Mouse (Mus musculus) liver, postnatal 0 days (tissue): ENCODE measurements around the gene Adora3. TPM values are rescaled to one million over a fixed set of nuclear protein-coding genes. Genes with fewer than 3 reads are reported as not detected.

Source experiments
- ATAC-seq: fragments of 200-750 bp; cut with Nextera tagmentation; 2 replicates; pipeline ENCODE4 v1.8.0; 2017; ENCODE audit warnings: mild to moderate bottlenecking, moderate library complexity
- DNase-seq: peaks from one replicate; pipeline ENCODE4 v3.0.0-alpha.2; 2016
- H3K27ac ChIP-seq: fragments of 300-500 bp; sonication (generic); 2 replicates; pipeline ENCODE4 v1.5.1; 2014; ENCODE audit warnings: antibody characterized with exemption, moderate library complexity, mild to moderate bottlenecking, low read depth
- H3K27me3 ChIP-seq: fragments of 300-500 bp; sonication (generic); 2 replicates; pipeline ENCODE4 v1.6.1; 2014; ENCODE audit warnings: low read length, control low read depth, mixed read lengths; ENCODE audit not compliant: insufficient read depth
- H3K36me3 ChIP-seq: fragments of 300-500 bp; sonication (generic); replicated peaks from 2 replicates; pipeline ENCODE4 v1.6.1; 2014; ENCODE audit warnings: mild to moderate bottlenecking, control low read depth, low read length, moderate library complexity, mixed read lengths; ENCODE audit not compliant: insufficient read depth
- H3K4me1 ChIP-seq: fragments of 300-500 bp; sonication (generic); 2 replicates; pipeline ENCODE4 v1.6.1; 2014; ENCODE audit warnings: antibody characterized with exemption, mild to moderate bottlenecking, control low read depth; ENCODE audit not compliant: insufficient read depth
- H3K4me2 ChIP-seq: fragments of 300-500 bp; sonication (generic); 2 replicates; pipeline ENCODE4 v1.6.1; 2014; ENCODE audit warnings: low read depth, mild to moderate bottlenecking, low read length, moderate library complexity, mixed read lengths
- H3K4me3 ChIP-seq: fragments of 300-500 bp; sonication (generic); 2 replicates; pipeline ENCODE4 v1.5.1; 2014; ENCODE audit warnings: low read depth, low read length
- H3K9ac ChIP-seq: fragments of 300-500 bp; sonication (generic); replicated peaks from 2 replicates; pipeline ENCODE4 v1.6.1; 2014; ENCODE audit warnings: mild to moderate bottlenecking, moderate library complexity
- H3K9me3 ChIP-seq: fragments of 300-500 bp; sonication (generic); 2 replicates; pipeline ENCODE4 v1.6.1; 2016; ENCODE audit warnings: mild to moderate bottlenecking, control low read depth, low read length, mixed read lengths
- CTCF ChIP-seq: sonication (generic); IDR thresholded peaks from 2 replicates; pipeline ENCODE4 v1.5.1; 2016; ENCODE audit warnings: antibody characterized with exemption, low read depth
- EP300 ChIP-seq: IDR thresholded peaks from 2 replicates; pipeline ENCODE4 v1.6.1; 2016; ENCODE audit warnings: antibody characterized with exemption, low read depth, mild to moderate bottlenecking
- WGBS: fragments of 180-500 bp; shearing (Covaris S2); extraction: QIAGEN DNeasy Blood & Tissue Kit; methylation state at CpG from one replicate; pipeline ENCODE4 v1.1.7; 2014; ENCODE audit not compliant: insufficient replicate concordance; 5-methylcytosine and 5-hydroxymethylcytosine counted together
- polyA plus RNA-seq: library from polyadenylated mRNA; unstranded; fragments of >200 nt; fragmentation: Nextera tagmentation; extraction: Ambion mirVana; gene quantifications from 2 replicates; pipeline ENCODE4 v1.2.1, GENCODE M21; 2015

The Adora3 gene
- polyA plus RNA-seq, 1 experiment from 2014 or later = 0.62 TPM

GRCm38 (mm10) chr3:105898325-105898724, 27.7 kb downstream of the Adora3 start:
- Histone ChIP-seq H3K4me3 (no peak overlapping the region), H3K4me2 (no peak overlapping the region), H3K9me3 (no peaks in the 10 kb centered on the region), H3K36me3 (no peaks in the 10 kb centered on the region), H3K4me1 (peaks cover 21% of the 10 kb centered on the region), H3K27me3 (no peaks in the 10 kb centered on the region), H3K27ac (no peak overlapping the region), H3K9ac (no peak overlapping the region)
- ATAC-seq (no peak), DNase-seq (no peak)
- TF ChIP-seq EP300 = no peak
- TF ChIP-seq CTCF = no peak
- 23% methylated on average over 2 of the region's 2 CpGs for WGBS

- Histone ChIP-seq H3K36me3 (no peaks in the 10 kb centered on the region), H3K9ac (no peak overlapping the region), H3K4me1 (peaks cover 16% of the 10 kb centered on the region), H3K4me3 (no peak overlapping the region), H3K27ac (no peak overlapping the region), H3K27me3 (no peaks in the 10 kb centered on the region), H3K4me2 (no peak overlapping the region), H3K9me3 (no peaks in the 10 kb centered on the region)
- TF ChIP-seq EP300 (no peak), CTCF (no peak)
- 85% methylated on average over 11 of the region's 11 CpGs for WGBS
- DNase-seq (no peak), ATAC-seq (no peak)
Observed at GRCm38 (mm10) chr3:105898861-105899260, 28.2 kb downstream of the Adora3 start.

DNA sequence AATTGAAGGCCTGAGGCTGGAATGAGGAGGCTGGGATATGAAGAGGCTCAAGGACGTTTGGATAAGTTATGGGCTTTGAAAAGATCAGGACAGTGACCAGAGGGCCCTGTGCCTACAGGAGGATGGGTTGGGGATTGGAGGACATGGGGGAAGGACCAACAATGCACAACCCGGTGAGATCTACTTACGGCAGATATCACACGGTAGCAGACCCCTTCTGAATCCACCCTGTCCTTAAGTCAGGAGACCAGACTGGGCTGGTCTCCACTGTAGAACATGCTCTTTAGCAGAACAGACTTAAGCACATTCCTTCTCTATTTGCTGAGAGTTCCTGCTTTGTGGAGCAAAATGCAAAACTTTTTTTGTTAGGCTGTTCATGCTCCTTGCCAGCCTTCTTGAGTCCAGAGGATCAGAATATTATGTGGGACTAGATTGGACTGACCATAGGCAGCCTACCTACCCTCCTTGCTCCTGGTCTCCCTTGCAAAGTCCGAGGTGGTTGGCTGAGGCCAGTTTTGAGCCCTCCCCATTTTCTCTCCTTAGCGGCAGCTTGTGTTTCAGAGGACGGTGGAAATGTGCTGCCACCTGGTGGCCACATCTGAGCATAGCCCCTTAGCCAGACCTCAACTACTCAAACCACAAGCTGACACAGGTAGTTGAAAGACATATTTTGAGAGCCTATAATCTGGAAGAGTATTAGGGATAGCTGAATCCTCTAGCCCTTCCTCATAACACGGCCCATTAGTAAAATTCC, 28.9 kb downstream of the Adora3 start:
- Histone ChIP-seq H3K4me1 (peaks cover 14% of the 10 kb centered on the region), H3K36me3 (no peaks in the 10 kb centered on the region), H3K4me2 (no peak overlapping the region), H3K27me3 (no peaks in the 10 kb centered on the region), H3K4me3 (no peak overlapping the region), H3K9me3 (no peaks in the 10 kb centered on the region), H3K27ac (no peak overlapping the region), H3K9ac (no peak overlapping the region)
- DNase-seq = peak; percentile 88
- WGBS = 41% methylated on average over 8 of the region's 8 CpGs
- peak; percentile 39 for ATAC-seq
- peak; percentile 97 for TF ChIP-seq CTCF
- TF ChIP-seq EP300 = no peak

GRCm38 (mm10) chr3:105900266-105900665, 29.6 kb downstream of the Adora3 start:
- TF ChIP-seq CTCF = no peak
- no peak for TF ChIP-seq EP300
- Histone ChIP-seq H3K9me3 (no peaks in the 10 kb centered on the region), H3K9ac (no peak overlapping the region), H3K4me3 (no peak overlapping the region), H3K4me1 (peaks cover 7% of the 10 kb centered on the region), H3K27me3 (no peaks in the 10 kb centered on the region), H3K4me2 (no peak overlapping the region), H3K27ac (no peak overlapping the region), H3K36me3 (no peaks in the 10 kb centered on the region)
- no peak for ATAC-seq
- no peak for DNase-seq
- WGBS = 54% methylated on average over 6 of the region's 6 CpGs

DNA sequence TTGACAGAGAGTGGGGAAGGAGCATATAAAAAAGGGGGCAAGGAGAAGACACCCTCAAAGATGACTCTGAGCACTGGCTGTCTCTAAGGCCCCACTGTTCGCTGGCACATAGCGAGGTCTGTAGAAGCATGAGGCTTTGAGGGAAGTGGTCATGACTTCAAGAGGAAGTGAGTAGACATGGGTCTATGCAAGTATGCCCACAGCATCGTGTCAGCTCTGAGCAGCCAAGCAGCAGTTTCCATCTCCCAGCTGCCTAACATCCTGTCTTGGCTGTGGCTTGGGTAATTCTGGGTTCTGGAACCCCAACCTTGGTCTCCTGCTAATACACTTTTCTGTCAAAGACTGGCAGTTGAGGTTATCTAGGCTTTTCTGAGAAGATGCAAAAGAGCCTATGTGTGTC, 30.1 kb downstream of the Adora3 start:
- Histone ChIP-seq H3K36me3 (no peaks in the 10 kb centered on the region), H3K27me3 (no peaks in the 10 kb centered on the region), H3K27ac (no peak overlapping the region; the same call in 1 of the 2 replicates), H3K4me1 (peaks cover 5% of the 10 kb centered on the region), H3K4me2 (no peak overlapping the region), H3K4me3 (no peak overlapping the region), H3K9ac (no peak overlapping the region), H3K9me3 (no peaks in the 10 kb centered on the region)
- 44% methylated on average over 3 of the region's 3 CpGs for WGBS
- DNase-seq (no peak), ATAC-seq (peak; percentile 65)
- TF ChIP-seq CTCF (no peak), EP300 (no peak)

GRCm38 (mm10) chr3:105901468-105901867, 30.8 kb downstream of the Adora3 start:
- no peaks in the 10 kb centered on the region for H3K27me3 ChIP-seq
- no peak overlapping the region for H3K27ac ChIP-seq
- no peak for DNase-seq
- H3K4me1 ChIP-seq = peaks cover 5% of the 10 kb centered on the region; the same call in 1 of the 2 replicates
- no peak overlapping the region for H3K9ac ChIP-seq
- no peak overlapping the region for H3K4me3 ChIP-seq
- no peak for ATAC-seq
- no peaks in the 10 kb centered on the region for H3K9me3 ChIP-seq
- no peak overlapping the region for H3K4me2 ChIP-seq
- TF ChIP-seq CTCF = no peak
- no peak for TF ChIP-seq EP300
- WGBS = 56% methylated on average over 4 of the region's 4 CpGs
- H3K36me3 ChIP-seq = no peaks in the 10 kb centered on the region

- DNase-seq (no peak), ATAC-seq (no peak)
- Histone ChIP-seq H3K27me3 (no peaks in the 10 kb centered on the region), H3K9me3 (no peaks in the 10 kb centered on the region), H3K4me2 (no peak overlapping the region), H3K36me3 (no peaks in the 10 kb centered on the region), H3K4me3 (no peak overlapping the region), H3K4me1 (peaks cover 8% of the 10 kb centered on the region; the same call in 1 of the 2 replicates), H3K27ac (peak overlapping the region; percentile 59), H3K9ac (no peak overlapping the region)
- WGBS = 31% methylated on average over 4 of the region's 4 CpGs
- TF ChIP-seq CTCF = no peak
- no peak for TF ChIP-seq EP300
Observed at GRCm38 (mm10) chr3:105904213-105904612, 33.6 kb downstream of the Adora3 start.
